Mouse (Mus musculus): ENCODE measurements around the gene Cftr. TPM values are rescaled to one million over a fixed set of nuclear protein-coding genes. Genes with fewer than 3 reads are reported as not detected.

Gene Cftr
- polyA plus RNA-seq, 1 experiment from 2014 or later, result 3.3 TPM

GRCm38 (mm10) chr6:18344272-18344671 lies 173.8 kb downstream of the Cftr start:
- DNase-seq (ENCODE audit: low spot score) (peak; percentile 76), ATAC-seq (replicated peaks; ENCODE audit: low FRiP score, low read depth) (peak; percentile 84)
- Histone ChIP-seq H3K27ac (0 out of 2 replicates have a peak overlapping the region, but pooled peaks have one; percentile 19), H3K4me1 (replicated peaks; ENCODE audit: insufficient read depth, low read length) (no peaks in the 10 kb centered on the region), H3K9me3 (replicated peaks; ENCODE audit: low read length) (no peaks in the 10 kb centered on the region), H3K4me3 (replicated peaks; ENCODE audit: low read depth, low read length) (no peak overlapping the region), H3K4me2 (ENCODE audit: low read length) (no peak overlapping the region), H3K36me3 (ENCODE audit: insufficient read depth, low read length) (no peaks in the 10 kb centered on the region), H3K9ac (ENCODE audit: low read depth, low read length) (no peak overlapping the region), H3K27me3 (ENCODE audit: insufficient read depth, low read length) (no peaks in the 10 kb centered on the region)
- no peak for TF ChIP-seq CTCF (IDR thresholded peaks at IDR 0.05; ENCODE audit: low read depth)
- 53% methylated on average over 2 of the region's 2 CpGs for WGBS

- Histone ChIP-seq H3K27ac (no peak overlapping the region), H3K4me3 (replicated peaks; ENCODE audit: low read depth, low read length) (no peak overlapping the region), H3K27me3 (ENCODE audit: insufficient read depth, low read length) (no peaks in the 10 kb centered on the region), H3K9me3 (replicated peaks; ENCODE audit: low read length) (no peaks in the 10 kb centered on the region), H3K4me2 (ENCODE audit: low read length) (no peak overlapping the region), H3K36me3 (ENCODE audit: insufficient read depth, low read length) (no peaks in the 10 kb centered on the region), H3K4me1 (replicated peaks; ENCODE audit: insufficient read depth, low read length) (no peaks in the 10 kb centered on the region), H3K9ac (ENCODE audit: low read depth, low read length) (no peak overlapping the region)
- peak; percentile 47 for DNase-seq (ENCODE audit: low spot score)
- no peak for TF ChIP-seq CTCF (IDR thresholded peaks at IDR 0.05; ENCODE audit: low read depth)
- WGBS, result 31% methylated on average over 3 of the region's 3 CpGs
- ATAC-seq (replicated peaks; ENCODE audit: low FRiP score, low read depth), result no peak; the same call in 1 of the 2 replicates
Measured at GRCm38 (mm10) chr6:18349153-18349858, 178.8 kb downstream of the Cftr start.

GRCm38 (mm10) chr6:18360154-18360553 lies 189.7 kb downstream of the Cftr start:
- H3K27ac ChIP-seq, result no peak overlapping the region
- 83% methylated on average over 1 of the region's 1 CpGs for WGBS
- no peaks in the 10 kb centered on the region for H3K36me3 ChIP-seq (ENCODE audit: insufficient read depth, low read length)
- TF ChIP-seq CTCF (IDR thresholded peaks at IDR 0.05; ENCODE audit: low read depth), result no peak
- ATAC-seq (replicated peaks; ENCODE audit: low FRiP score, low read depth) (no peak), DNase-seq (ENCODE audit: low spot score) (no peak)
- H3K9ac ChIP-seq (ENCODE audit: low read depth, low read length), result no peak overlapping the region
- H3K27me3 ChIP-seq (ENCODE audit: insufficient read depth, low read length), result no peaks in the 10 kb centered on the region
- no peaks in the 10 kb centered on the region for H3K9me3 ChIP-seq (replicated peaks; ENCODE audit: low read length)
- no peak overlapping the region for H3K4me3 ChIP-seq (replicated peaks; ENCODE audit: low read depth, low read length)
- no peaks in the 10 kb centered on the region for H3K4me1 ChIP-seq (replicated peaks; ENCODE audit: insufficient read depth, low read length)
- no peak overlapping the region for H3K4me2 ChIP-seq (ENCODE audit: low read length)

- Histone ChIP-seq H3K4me1 (replicated peaks; ENCODE audit: insufficient read depth, low read length) (no peaks in the 10 kb centered on the region), H3K27me3 (ENCODE audit: insufficient read depth, low read length) (no peaks in the 10 kb centered on the region), H3K27ac (no peak overlapping the region), H3K4me2 (ENCODE audit: low read length) (no peak overlapping the region), H3K4me3 (replicated peaks; ENCODE audit: low read depth, low read length) (no peak overlapping the region), H3K9me3 (replicated peaks; ENCODE audit: low read length) (no peaks in the 10 kb centered on the region), H3K36me3 (ENCODE audit: insufficient read depth, low read length) (no peaks in the 10 kb centered on the region), H3K9ac (ENCODE audit: low read depth, low read length) (no peak overlapping the region)
- no peak for ATAC-seq (replicated peaks; ENCODE audit: low FRiP score, low read depth)
- TF ChIP-seq CTCF (IDR thresholded peaks at IDR 0.05; ENCODE audit: low read depth), result peak; percentile 40
- DNase-seq (ENCODE audit: low spot score), result no peak
Measured at GRCm38 (mm10) chr6:18360955-18361354, 190.5 kb downstream of the Cftr start.

GRCm38 (mm10) chr6:18362232-18362631 lies 191.7 kb downstream of the Cftr start:
- H3K9ac ChIP-seq (ENCODE audit: low read depth, low read length), result no peak overlapping the region

GRCm38 (mm10) chr6:18369054-18369453 lies 198.6 kb downstream of the Cftr start:
- WGBS, result 83% methylated on average over 3 of the region's 3 CpGs
- no peak overlapping the region for H3K4me2 ChIP-seq (ENCODE audit: low read length)
- H3K9me3 ChIP-seq (replicated peaks; ENCODE audit: low read length), result no peaks in the 10 kb centered on the region
- no peaks in the 10 kb centered on the region for H3K4me1 ChIP-seq (replicated peaks; ENCODE audit: insufficient read depth, low read length)
- DNase-seq (ENCODE audit: low spot score) (no peak), ATAC-seq (replicated peaks; ENCODE audit: low FRiP score, low read depth) (no peak)
- no peak overlapping the region for H3K9ac ChIP-seq (ENCODE audit: low read depth, low read length)
- no peak for TF ChIP-seq CTCF (IDR thresholded peaks at IDR 0.05; ENCODE audit: low read depth)
- no peak overlapping the region for H3K27ac ChIP-seq
- no peaks in the 10 kb centered on the region for H3K27me3 ChIP-seq (ENCODE audit: insufficient read depth, low read length)
- no peak overlapping the region for H3K4me3 ChIP-seq (replicated peaks; ENCODE audit: low read depth, low read length)
- no peaks in the 10 kb centered on the region for H3K36me3 ChIP-seq (ENCODE audit: insufficient read depth, low read length)

More at GRCm38 (mm10) chr6:18362232-18362631, 191.7 kb downstream of the Cftr start:
- Histone ChIP-seq H3K27me3 (ENCODE audit: insufficient read depth, low read length) (no peaks in the 10 kb centered on the region), H3K4me2 (ENCODE audit: low read length) (no peak overlapping the region), H3K27ac (no peak overlapping the region), H3K4me3 (replicated peaks; ENCODE audit: low read depth, low read length) (no peak overlapping the region), H3K4me1 (replicated peaks; ENCODE audit: insufficient read depth, low read length) (no peaks in the 10 kb centered on the region), H3K9me3 (replicated peaks; ENCODE audit: low read length) (no peaks in the 10 kb centered on the region), H3K36me3 (ENCODE audit: insufficient read depth, low read length) (no peaks in the 10 kb centered on the region)
- 84% methylated on average over 5 of the region's 5 CpGs for WGBS
- TF ChIP-seq CTCF (IDR thresholded peaks at IDR 0.05; ENCODE audit: low read depth), result no peak
- ATAC-seq (replicated peaks; ENCODE audit: low FRiP score, low read depth) (no peak), DNase-seq (ENCODE audit: low spot score) (no peak)

- no peak overlapping the region for H3K4me2 ChIP-seq (ENCODE audit: low read length)
- 83% methylated on average over 4 of the region's 4 CpGs for WGBS
- no peaks in the 10 kb centered on the region for H3K36me3 ChIP-seq (ENCODE audit: insufficient read depth, low read length)
- no peak overlapping the region for H3K9ac ChIP-seq (ENCODE audit: low read depth, low read length)
- DNase-seq (ENCODE audit: low spot score) (no peak), ATAC-seq (replicated peaks; ENCODE audit: low FRiP score, low read depth) (no peak)
- H3K4me3 ChIP-seq (replicated peaks; ENCODE audit: low read depth, low read length), result no peak overlapping the region
- H3K27ac ChIP-seq, result no peak overlapping the region
- H3K4me1 ChIP-seq (replicated peaks; ENCODE audit: insufficient read depth, low read length), result no peaks in the 10 kb centered on the region
- no peak for TF ChIP-seq CTCF (IDR thresholded peaks at IDR 0.05; ENCODE audit: low read depth)
- H3K9me3 ChIP-seq (replicated peaks; ENCODE audit: low read length), result no peaks in the 10 kb centered on the region
- no peaks in the 10 kb centered on the region for H3K27me3 ChIP-seq (ENCODE audit: insufficient read depth, low read length)
Measured at GRCm38 (mm10) chr6:18369723-18370122, 199.2 kb downstream of the Cftr start.

Other genes with a start within 250 kb of the Cftr start
- gene Wnt2, start 140.1 kb upstream of the Cftr start, polyA plus RNA-seq (2015; fragmentation: Nextera tagmentation; extraction: Ambion mirVana), result 0.43 and 0.50 TPM in 2 replicates
- gene Asz1, start 61.6 kb upstream of the Cftr start, polyA plus RNA-seq (2015; fragmentation: Nextera tagmentation; extraction: Ambion mirVana), result not detected in 2 replicates

All from kidney, postnatal 0 days (tissue).